Mouse (Mus musculus): ENCODE results near the gene Icam4.
A peak's percentile ranks its signal among the peaks of the same experiment; 100 is the strongest.

Icam4 gene

GRCm38 (mm10) chr9:21012368-21012767 lies 16.8 kb upstream of the Icam4 start:
- DNase-seq = no peak

- peak; percentile 57 to 68 for DNase-seq
These were observed 14.2 kb upstream of the Icam4 start for GRCm38 (mm10) chr9:21014691-21015570.

DNA sequence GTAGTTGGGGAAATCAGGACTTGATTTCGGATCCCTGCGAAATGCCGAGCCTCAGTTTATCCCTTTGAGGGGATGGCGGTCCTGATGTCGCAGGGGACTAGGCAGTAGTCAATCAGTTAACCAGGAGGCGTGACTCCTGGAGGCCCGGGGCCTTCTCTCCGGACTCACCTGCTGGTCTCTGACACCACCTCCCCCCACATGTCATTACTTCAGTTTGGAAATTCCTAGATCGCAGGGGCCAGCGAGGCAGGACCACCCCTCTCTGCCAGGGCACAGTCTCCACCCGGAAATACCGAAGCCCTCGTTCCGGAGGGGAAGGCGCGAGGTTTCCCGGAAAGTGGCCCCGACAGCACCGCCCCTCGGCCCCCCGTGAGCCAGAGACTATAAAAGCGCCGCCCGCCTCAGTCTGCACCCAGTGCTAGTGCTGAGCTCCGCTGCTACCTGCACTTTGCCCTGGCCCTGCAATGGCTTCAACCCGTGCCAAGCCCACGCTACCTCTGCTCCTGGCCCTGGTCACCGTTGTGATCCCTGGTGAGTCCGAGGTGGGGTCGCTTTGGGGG lies 13.5 kb upstream of the Icam4 start, which contains the start of gene Icam1:
Gene Icam1, plus strand, starts transcription at position 415 of the 560 bp plus-strand sequence.
- DNase-seq = peak; percentile 75 to 80

DNA sequence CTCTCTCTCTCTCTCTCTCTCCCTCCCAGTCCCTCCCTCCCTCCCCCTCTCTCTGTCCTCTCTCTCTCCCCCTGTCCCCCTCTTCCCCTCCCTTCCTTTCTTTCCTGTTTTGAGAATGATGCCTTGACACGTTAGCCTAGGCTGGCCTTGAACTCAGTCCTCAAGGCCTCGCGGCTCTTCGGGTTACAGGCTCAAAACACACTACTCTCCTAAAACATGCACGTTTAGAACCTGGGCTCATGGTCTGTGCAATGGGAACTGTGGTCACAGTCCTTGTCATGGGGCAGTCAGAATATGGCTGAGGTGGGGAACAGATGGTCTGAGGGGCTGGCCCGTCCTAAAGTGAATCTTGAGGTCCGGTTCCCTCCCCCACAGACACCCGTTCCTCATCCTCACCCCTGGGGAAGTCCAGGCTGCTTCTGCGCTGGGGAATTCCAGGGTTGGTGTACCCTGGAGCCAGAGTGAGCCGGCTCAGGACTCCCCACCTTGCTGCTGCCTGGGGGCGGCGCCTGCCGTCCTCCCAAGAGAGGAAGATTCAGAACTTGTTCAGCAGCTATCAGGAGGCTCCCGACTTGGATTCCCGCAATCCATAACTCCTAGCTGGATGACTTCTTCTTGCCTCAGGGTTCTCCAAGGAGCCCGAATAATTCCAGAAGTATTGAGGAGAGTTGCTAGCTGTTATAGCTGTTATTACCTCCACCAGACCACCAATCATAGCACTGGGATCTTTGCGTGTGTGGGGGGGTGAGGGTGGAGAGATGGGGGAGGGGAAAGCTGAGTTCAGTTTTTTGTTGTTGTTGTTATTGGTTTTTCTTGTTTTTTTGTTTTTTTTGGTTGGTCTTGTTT lies 12.6 kb upstream of the Icam4 start:
- peak in 1 of 2 experiments; percentile 35 for DNase-seq

- peak in 1 of 2 experiments; percentile 35 for DNase-seq
These were observed 12.0 kb upstream of the Icam4 start for GRCm38 (mm10) chr9:21017177-21017575.

DNA sequence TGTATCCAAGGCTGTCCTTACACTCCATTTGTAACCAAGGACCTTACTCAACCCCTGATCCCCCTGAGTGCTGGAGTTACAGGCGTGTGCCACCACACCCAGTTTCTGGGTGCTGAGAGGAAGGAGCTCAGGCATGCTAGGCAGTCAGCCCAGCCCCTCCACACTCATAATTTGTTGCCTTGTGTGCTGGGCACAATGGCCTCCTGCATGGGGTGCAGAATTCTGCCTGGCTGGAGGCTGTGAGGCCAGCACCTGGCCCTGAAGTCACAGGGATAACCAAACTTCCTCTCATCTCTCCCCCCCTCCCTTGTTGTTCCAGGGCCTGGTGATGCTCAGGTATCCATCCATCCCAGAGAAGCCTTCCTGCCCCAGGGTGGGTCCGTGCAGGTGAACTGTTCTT lies 10.6 kb upstream of the Icam4 start:
- no peak for DNase-seq

DNA sequence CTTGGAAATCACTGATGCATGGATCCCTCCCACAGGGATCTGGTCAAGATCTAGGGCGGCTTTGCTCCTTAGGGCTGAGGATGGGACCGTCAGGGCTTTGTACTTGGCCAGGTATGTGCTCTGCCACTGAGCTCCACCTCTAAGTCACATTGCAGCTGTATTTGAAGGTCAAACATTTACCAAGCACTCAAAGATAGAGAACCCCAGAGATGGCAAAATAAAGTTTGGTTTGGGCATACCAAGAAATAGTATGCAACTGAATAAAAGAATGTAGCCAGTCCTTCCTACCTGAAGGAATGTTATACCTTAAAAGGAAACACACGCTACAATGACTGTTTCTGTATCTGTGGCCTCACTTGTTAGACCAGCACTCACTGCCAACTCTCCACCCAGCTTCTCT lies 7.8 kb upstream of the Icam4 start:
- DNase-seq = no peak

DNA sequence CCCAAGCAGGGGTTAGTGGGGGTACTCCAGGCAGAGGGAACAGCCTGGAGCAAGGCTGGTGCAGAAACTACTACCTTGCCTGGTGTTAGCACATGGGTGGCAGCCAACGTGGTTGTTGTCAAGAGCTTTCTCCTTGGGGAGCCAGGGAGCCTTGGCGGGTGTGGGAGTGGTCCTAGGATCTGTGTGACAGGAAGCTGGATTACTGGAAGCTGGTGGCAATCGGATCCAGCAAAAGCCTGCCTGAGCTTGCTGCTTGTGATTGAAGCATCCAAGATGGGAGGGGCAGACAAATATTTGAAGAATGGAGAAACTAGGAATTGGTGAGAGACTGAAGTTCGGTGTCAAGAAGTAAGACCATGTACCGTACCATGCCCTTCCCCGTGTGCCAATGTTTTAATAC lies 6.9 kb upstream of the Icam4 start:
- DNase-seq = no peak

GRCm38 (mm10) chr9:21022726-21023125 lies 6.4 kb upstream of the Icam4 start:
- no peak for DNase-seq

DNA sequence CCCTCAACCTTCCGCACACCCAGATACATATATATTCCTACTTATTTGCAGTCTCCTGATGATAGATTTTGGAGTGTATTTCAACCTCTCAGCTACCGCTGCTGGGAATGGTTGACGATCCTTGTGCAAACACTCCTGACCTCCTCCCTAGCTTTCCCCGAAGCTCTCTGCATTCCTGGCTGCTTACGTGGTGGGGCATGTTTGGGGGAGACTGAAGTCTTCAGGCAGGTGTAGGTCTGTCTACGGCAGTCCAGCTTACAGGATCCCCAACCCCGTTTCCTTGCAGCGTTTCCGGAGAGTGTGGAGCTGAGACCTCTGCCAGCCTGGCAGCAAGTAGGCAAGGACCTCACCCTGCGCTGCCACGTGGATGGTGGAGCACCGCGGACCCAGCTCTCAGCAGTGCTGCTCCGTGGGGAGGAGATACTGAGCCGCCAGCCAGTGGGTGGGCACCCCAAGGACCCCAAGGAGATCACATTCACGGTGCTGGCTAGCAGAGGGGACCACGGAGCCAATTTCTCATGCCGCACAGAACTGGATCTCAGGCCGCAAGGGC lies 3.8 kb upstream of the Icam4 start:
- no peak for DNase-seq

- DNase-seq = no peak
These were observed 2.3 kb upstream of the Icam4 start for GRCm38 (mm10) chr9:21026849-21027248.

DNA sequence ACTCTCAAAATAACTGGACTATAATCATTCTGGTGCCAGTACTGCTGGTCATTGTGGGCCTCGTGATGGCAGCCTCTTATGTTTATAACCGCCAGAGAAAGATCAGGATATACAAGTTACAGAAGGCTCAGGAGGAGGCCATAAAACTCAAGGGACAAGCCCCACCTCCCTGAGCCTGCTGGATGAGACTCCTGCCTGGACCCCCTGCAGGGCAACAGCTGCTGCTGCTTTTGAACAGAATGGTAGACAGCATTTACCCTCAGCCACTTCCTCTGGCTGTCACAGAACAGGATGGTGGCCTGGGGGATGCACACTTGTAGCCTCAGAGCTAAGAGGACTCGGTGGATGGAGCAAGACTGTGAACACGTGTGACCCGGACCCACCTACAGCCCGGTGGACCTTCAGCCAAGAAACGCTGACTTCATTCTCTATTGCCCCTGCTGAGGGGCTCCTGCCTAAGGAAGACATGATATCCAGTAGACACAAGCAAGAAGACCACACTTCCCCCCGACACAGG lies 1.3 kb upstream of the Icam4 start:
- no peak for DNase-seq

GRCm38 (mm10) chr9:21028560-21029110 lies 538 bp upstream of the Icam4 start:
- no peak for DNase-seq

- DNase-seq = no peak
These were observed 955 bp downstream of the Icam4 start for GRCm38 (mm10) chr9:21030055-21030600.

GRCm38 (mm10) chr9:21030781-21031250 lies 1.6 kb downstream of the Icam4 start:
- peak; percentile 75 to 88 for DNase-seq

DNA sequence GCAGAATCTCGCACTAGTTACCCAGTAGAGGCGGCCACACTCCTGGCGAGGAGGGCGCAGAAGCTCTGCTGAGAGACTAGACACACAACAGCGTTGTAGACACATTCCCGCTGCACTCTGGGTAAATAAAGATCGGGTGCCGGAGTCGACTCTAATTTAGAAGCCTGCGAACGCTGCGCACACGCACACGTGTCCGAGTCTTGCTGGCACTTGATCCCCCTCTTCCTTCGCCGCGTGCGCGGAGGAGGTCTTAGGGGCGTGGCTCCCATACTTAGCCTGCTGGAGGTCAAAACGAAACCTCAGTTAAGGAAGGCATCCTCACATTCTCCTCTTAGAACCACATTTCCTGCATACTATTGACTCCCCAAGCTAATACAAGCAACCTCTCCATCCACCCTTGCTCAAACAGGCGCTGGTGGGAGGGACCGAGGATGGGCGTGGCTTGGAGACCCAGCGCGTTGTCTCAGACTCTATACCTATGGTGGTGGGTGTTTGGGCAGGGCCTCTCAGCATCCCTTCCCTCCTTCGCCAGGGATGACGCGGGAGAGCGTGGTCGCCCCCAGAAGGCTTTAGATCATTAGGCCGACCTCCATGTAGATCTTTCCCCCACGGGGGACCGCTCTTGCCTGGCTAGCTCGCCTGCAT lies 2.2 kb downstream of the Icam4 start:
- peak; percentile 43 to 62 for DNase-seq

GRCm38 (mm10) chr9:21031896-21032351 lies 2.8 kb downstream of the Icam4 start, which contains the start of gene Icam5:
Gene Icam5 (plus strand): TSS chr9:21032073.
- peak in 1 of 2 experiments; percentile 34 for DNase-seq

DNA sequence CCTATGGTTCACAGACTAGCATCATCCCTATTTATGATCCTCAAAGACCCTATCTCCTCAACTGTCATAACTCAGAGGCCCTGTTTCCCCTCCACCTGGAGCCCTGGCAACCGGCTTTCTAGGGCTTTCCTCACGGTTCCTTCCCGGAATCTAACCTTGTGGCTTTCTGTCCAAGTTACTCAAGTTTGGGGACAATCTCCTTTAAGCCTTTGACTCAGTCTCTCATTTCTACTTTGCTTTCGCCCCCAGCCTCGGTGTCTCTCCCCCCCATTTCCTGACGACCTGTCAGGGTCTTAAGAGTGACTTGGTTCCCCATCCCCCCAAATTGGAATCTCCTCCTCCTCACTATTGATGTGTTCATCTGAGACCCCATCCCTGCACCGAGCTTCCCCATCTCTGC lies 3.3 kb downstream of the Icam4 start:
- no peak for DNase-seq

DNA sequence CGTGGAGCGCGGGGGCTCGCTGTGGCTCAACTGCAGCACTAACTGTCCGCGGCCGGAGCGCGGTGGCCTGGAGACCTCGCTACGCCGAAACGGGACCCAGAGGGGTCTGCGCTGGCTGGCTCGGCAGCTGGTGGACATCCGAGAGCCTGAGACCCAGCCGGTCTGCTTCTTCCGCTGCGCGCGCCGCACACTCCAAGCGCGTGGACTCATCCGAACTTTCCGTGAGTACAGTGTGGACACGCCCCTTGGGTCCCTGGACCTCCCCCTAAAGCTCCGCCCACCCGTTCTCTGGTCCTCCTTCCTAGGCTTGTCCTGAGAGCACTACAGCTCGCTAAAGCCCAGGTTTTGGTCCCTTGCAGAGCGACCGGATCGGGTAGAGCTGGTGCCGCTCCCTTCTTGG lies 4.0 kb downstream of the Icam4 start:
- peak; percentile 51 to 64 for DNase-seq

DNA sequence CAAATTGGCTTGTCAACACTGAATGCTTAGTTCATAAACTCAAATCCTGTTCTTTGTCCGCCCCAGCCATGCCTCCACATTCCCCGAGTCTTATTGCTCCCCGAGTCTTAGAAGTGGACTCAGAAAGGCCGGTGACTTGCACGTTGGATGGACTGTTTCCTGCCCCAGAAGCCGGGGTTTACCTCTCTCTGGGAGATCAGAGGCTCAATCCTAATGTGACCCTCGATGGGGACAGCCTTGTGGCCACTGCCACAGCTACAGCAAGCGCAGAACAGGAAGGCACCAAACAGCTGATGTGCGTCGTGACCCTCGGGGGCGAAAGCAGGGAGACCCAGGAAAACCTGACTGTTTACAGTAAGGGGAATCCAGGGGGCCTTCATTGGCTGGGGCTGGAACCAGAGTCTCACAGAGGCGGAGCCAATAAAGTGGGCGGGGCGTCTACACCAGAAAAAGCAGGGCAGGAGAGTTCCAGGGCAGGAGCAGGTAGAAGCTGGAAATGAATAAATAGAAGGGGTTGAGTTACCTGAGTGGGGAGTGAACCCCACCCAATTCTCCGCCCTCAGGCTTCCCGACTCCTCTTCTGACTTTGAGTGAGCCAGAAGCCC lies 5.4 kb downstream of the Icam4 start:
- no peak for DNase-seq

GRCm38 (mm10) chr9:21035586-21035985 lies 6.4 kb downstream of the Icam4 start:
- no peak for DNase-seq
